Mouse (Mus musculus): ENCODE data around the gene Misp. TPM values are rescaled to one million over a fixed set of nuclear protein-coding genes. Genes with fewer than 3 reads are reported as not detected.

Misp gene
- polyA plus RNA-seq, 1 experiment from 2014 or later = 0.92 TPM

DNA sequence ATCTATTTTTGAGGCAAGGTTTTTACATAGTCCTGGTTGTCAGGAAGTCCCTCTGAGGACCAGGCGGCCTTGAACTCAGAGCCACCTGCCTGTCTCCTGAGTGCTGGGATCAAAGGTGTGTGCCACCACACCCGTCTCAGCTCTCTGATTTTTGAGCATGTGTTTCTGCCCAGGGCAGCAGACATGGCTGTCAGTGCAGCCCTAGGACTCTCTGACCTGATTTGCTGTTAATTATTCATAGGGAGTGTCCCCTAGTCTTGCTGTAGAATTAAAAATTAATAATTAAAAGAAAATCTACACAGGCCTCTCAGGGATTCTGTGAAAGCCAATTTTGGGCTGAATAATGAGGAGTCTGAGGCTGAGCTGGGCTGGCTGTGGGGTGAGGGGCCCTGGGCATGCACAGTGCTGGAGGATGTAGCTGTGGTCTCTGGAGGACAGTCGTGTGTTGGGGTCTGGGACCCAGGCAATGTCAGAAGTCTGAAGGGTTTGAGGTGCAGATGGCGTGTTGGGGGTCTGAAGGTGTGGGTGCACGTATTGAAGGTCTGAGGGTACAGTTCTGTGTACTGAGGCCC is 6.4 kb upstream of the Misp start:
- Histone ChIP-seq H3K27ac (replicated peaks) (no peak overlapping the region), H3K4me1 (replicated peaks) (no peaks in the 10 kb centered on the region), H3K4me2 (no peak overlapping the region), H3K4me3 (no peak overlapping the region), H3K27me3 (no peaks in the 10 kb centered on the region), H3K9ac (no peak overlapping the region), H3K36me3 (peaks cover 48% of the 10 kb centered on the region), H3K9me3 (no peaks in the 10 kb centered on the region)
- no peak for ATAC-seq (ENCODE audit: low FRiP score, low read depth)
- 80% methylated on average over 5 of the region's 5 CpGs for WGBS

GRCm38 (mm10) chr10:79815671-79816494 is 4.9 kb upstream of the Misp start:
- Histone ChIP-seq H3K27me3 (no peaks in the 10 kb centered on the region), H3K4me3 (no peak overlapping the region), H3K9me3 (no peaks in the 10 kb centered on the region), H3K36me3 (peaks cover 49% of the 10 kb centered on the region), H3K27ac (replicated peaks) (no peak overlapping the region), H3K4me2 (no peak overlapping the region), H3K9ac (no peak overlapping the region), H3K4me1 (replicated peaks) (no peaks in the 10 kb centered on the region)
- ATAC-seq (ENCODE audit: low FRiP score, low read depth) = no peak
- 86% methylated on average over 12 of the region's 12 CpGs for WGBS

- Histone ChIP-seq H3K4me2 (no peak overlapping the region), H3K27me3 (no peaks in the 10 kb centered on the region), H3K9me3 (no peaks in the 10 kb centered on the region), H3K9ac (no peak overlapping the region), H3K4me1 (replicated peaks) (no peaks in the 10 kb centered on the region), H3K36me3 (peaks cover 49% of the 10 kb centered on the region), H3K27ac (replicated peaks) (no peak overlapping the region), H3K4me3 (no peak overlapping the region)
- ATAC-seq (ENCODE audit: low FRiP score, low read depth) = no peak
- WGBS = 84% methylated on average over 2 of the region's 2 CpGs
These were observed 3.7 kb upstream of the Misp start for GRCm38 (mm10) chr10:79817111-79817510.

DNA sequence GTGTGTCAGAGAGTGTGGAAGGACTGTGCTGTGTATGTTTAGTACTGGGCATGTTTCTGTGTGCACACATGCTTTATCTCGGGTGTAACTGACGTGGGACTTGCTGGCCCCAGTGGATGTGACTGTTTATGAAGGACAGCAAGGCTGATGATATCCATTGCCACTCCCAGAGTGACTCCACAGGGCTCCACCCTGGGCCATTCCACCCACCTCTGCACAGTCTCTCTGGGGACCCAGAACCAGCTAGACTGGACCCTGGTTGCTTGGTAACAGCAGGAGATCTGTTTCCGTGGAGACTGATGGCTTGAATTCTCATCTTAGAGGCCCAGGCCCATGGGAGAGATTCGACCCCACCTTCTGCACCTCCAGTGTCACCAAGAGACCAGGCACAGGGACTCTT is 2.6 kb upstream of the Misp start:
- Histone ChIP-seq H3K27ac (replicated peaks) (no peak overlapping the region), H3K36me3 (peaks cover 49% of the 10 kb centered on the region), H3K4me2 (no peak overlapping the region), H3K4me3 (no peak overlapping the region), H3K9ac (no peak overlapping the region), H3K27me3 (no peaks in the 10 kb centered on the region), H3K4me1 (replicated peaks) (peaks cover 3% of the 10 kb centered on the region; the same call in 1 of the 2 replicates), H3K9me3 (no peaks in the 10 kb centered on the region)
- no peak for ATAC-seq (ENCODE audit: low FRiP score, low read depth)
- WGBS = 66% methylated on average over 4 of the region's 4 CpGs

DNA sequence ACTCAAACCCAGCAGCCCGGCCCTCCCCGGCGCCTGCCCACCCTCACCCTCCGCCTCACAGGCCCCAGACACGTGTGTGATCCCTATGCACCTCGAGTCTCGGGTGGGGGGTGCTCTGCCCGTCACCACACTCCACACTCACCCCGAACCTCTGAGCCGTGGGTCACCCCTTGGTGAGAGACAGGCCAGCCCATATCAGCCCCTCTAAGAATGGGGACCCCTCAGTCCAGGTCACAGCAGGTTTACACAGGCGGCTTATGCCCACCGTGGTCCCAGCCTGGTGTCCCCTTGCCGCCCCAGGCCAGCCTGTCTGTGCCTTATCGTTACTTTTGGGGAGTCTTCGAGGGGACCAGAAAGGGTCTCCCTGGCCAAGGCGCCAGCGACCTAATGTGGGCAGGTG is 1.2 kb upstream of the Misp start:
- 91% methylated on average over 17 of the region's 17 CpGs for WGBS
- Histone ChIP-seq H3K4me2 (no peak overlapping the region), H3K27ac (replicated peaks) (no peak overlapping the region), H3K27me3 (no peaks in the 10 kb centered on the region), H3K4me1 (replicated peaks) (peaks cover 3% of the 10 kb centered on the region; the same call in 1 of the 2 replicates), H3K9me3 (no peaks in the 10 kb centered on the region), H3K36me3 (peaks cover 49% of the 10 kb centered on the region), H3K4me3 (no peak overlapping the region), H3K9ac (no peak overlapping the region)
- ATAC-seq (ENCODE audit: low FRiP score, low read depth) = no peak

- Histone ChIP-seq H3K4me3 (no peak overlapping the region), H3K27me3 (no peaks in the 10 kb centered on the region), H3K9me3 (no peaks in the 10 kb centered on the region), H3K9ac (no peak overlapping the region), H3K27ac (replicated peaks) (no peak overlapping the region), H3K4me1 (replicated peaks) (peaks cover 3% of the 10 kb centered on the region; the same call in 1 of the 2 replicates), H3K36me3 (peaks cover 44% of the 10 kb centered on the region), H3K4me2 (no peak overlapping the region)
- 83% methylated on average over 8 of the region's 8 CpGs for WGBS
- no peak for ATAC-seq (ENCODE audit: low FRiP score, low read depth)
These were observed 512 bp upstream of the Misp start for GRCm38 (mm10) chr10:79820277-79820676.

DNA sequence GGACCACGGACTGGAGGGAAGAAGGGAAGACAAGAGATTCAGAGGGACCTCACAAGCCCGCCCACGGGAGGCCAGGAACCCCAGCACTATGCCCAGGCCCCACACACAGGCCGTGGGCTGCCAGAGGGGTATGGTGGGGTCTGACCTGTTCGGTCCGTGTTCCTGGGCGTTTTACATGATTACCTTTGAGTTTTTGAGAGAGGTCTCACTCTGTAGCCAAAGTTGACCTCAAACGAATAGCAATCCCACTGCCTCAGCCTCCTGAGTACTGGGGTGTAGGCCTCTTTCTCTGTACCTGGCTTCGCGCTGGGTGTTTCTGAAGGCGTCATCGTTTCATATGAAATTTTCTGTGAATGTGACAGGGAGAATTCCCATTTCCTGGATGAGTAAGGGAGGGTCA is 942 bp downstream of the Misp start:
- H3K36me3 ChIP-seq = peaks cover 30% of the 10 kb centered on the region
- H3K27ac ChIP-seq (replicated peaks) = no peak overlapping the region
- H3K27me3 ChIP-seq = no peaks in the 10 kb centered on the region
- no peak overlapping the region for H3K9ac ChIP-seq
- no peak overlapping the region for H3K4me2 ChIP-seq
- no peak overlapping the region for H3K4me3 ChIP-seq
- WGBS = 87% methylated on average over 12 of the region's 12 CpGs
- H3K9me3 ChIP-seq = no peaks in the 10 kb centered on the region
- H3K4me1 ChIP-seq (replicated peaks) = peaks cover 3% of the 10 kb centered on the region; the same call in 1 of the 2 replicates
- ATAC-seq (ENCODE audit: low FRiP score, low read depth) = no peak

GRCm38 (mm10) chr10:79822372-79822771 is 1.6 kb downstream of the Misp start:
- WGBS = 32% methylated on average over 17 of the region's 17 CpGs
- no peak for ATAC-seq (ENCODE audit: low FRiP score, low read depth)
- peaks cover 27% of the 10 kb centered on the region for H3K36me3 ChIP-seq
- H3K27me3 ChIP-seq = no peaks in the 10 kb centered on the region
- H3K4me1 ChIP-seq (replicated peaks) = peaks cover 3% of the 10 kb centered on the region; the same call in 1 of the 2 replicates
- H3K4me3 ChIP-seq = no peak overlapping the region
- H3K27ac ChIP-seq (replicated peaks) = no peak overlapping the region
- H3K9me3 ChIP-seq = no peaks in the 10 kb centered on the region
- H3K9ac ChIP-seq = 0 out of 2 replicates have a peak overlapping the region, but pooled peaks have one; percentile 1
- H3K4me2 ChIP-seq = no peak overlapping the region

- H3K27ac ChIP-seq (replicated peaks) = no peak overlapping the region
- peaks cover 27% of the 10 kb centered on the region for H3K36me3 ChIP-seq
- peaks cover 3% of the 10 kb centered on the region; the same call in 1 of the 2 replicates for H3K4me1 ChIP-seq (replicated peaks)
These were observed 2.2 kb downstream of the Misp start for GRCm38 (mm10) chr10:79823011-79823410.

DNA sequence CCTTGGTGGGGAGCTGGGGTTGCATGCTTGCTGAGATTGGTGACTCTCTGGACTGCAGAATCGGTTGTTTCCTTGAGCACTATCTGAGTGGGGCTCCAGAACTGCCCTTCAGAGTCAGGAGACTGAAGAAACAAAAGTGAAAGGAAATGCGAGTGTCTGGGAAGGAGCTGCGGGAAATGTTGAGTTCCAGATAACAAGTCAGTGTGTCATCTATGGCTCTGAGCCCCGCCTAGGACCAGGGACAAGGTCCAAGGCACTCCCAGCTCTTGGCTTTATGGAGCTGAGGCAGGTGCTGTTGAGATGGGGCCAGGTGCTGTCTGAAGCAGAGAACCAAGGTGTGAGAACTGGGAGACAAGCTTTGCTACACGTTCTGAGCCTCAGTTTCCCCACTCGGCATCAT is 3.6 kb downstream of the Misp start:
- no peak overlapping the region for H3K9ac ChIP-seq
- peaks cover 16% of the 10 kb centered on the region for H3K36me3 ChIP-seq
- peaks cover 3% of the 10 kb centered on the region; the same call in 1 of the 2 replicates for H3K4me1 ChIP-seq (replicated peaks)
- no peak for ATAC-seq (ENCODE audit: low FRiP score, low read depth)
- no peak overlapping the region for H3K4me3 ChIP-seq
- H3K4me2 ChIP-seq = no peak overlapping the region
- 76% methylated on average over 6 of the region's 6 CpGs for WGBS
- H3K27ac ChIP-seq (replicated peaks) = no peak overlapping the region
- no peaks in the 10 kb centered on the region for H3K27me3 ChIP-seq
- no peaks in the 10 kb centered on the region for H3K9me3 ChIP-seq

More at GRCm38 (mm10) chr10:79823011-79823410, 2.2 kb downstream of the Misp start:
- WGBS = 82% methylated on average over 6 of the region's 6 CpGs
- H3K27me3 ChIP-seq = no peaks in the 10 kb centered on the region
- no peak for ATAC-seq (ENCODE audit: low FRiP score, low read depth)
- H3K9me3 ChIP-seq = no peaks in the 10 kb centered on the region
- H3K9ac ChIP-seq = no peak overlapping the region
- no peak overlapping the region for H3K4me3 ChIP-seq
- no peak overlapping the region for H3K4me2 ChIP-seq

DNA sequence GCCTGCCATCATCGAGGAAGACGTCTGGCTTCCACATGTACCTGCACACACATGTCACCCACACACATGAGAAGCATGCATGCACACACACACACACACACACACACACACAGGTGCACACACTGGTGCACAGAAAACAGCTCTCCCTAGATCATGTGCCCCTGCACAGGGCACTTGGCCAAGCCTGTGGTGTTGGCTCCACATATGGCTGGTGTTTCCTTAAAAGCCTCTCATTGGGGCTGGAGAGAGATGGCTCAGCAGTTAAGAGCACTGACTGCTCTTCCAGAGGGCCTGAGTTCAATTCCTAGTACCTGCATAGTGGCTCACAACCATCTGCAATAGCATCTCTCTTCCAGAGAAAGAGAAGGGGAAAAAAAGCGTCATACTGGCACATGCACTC is 10.8 kb downstream of the Misp start:
- H3K36me3 ChIP-seq = no peaks in the 10 kb centered on the region
- no peak overlapping the region for H3K9ac ChIP-seq
- H3K27ac ChIP-seq (replicated peaks) = no peak overlapping the region
- ATAC-seq (ENCODE audit: low FRiP score, low read depth) = no peak
- 82% methylated on average over 3 of the region's 3 CpGs for WGBS
- H3K27me3 ChIP-seq = no peaks in the 10 kb centered on the region
- no peak overlapping the region for H3K4me2 ChIP-seq
- H3K9me3 ChIP-seq = no peaks in the 10 kb centered on the region
- H3K4me1 ChIP-seq (replicated peaks) = 0 out of 2 replicates have a peak, but pooled peaks cover 3% of the 10 kb centered on the region
- no peak overlapping the region for H3K4me3 ChIP-seq

DNA sequence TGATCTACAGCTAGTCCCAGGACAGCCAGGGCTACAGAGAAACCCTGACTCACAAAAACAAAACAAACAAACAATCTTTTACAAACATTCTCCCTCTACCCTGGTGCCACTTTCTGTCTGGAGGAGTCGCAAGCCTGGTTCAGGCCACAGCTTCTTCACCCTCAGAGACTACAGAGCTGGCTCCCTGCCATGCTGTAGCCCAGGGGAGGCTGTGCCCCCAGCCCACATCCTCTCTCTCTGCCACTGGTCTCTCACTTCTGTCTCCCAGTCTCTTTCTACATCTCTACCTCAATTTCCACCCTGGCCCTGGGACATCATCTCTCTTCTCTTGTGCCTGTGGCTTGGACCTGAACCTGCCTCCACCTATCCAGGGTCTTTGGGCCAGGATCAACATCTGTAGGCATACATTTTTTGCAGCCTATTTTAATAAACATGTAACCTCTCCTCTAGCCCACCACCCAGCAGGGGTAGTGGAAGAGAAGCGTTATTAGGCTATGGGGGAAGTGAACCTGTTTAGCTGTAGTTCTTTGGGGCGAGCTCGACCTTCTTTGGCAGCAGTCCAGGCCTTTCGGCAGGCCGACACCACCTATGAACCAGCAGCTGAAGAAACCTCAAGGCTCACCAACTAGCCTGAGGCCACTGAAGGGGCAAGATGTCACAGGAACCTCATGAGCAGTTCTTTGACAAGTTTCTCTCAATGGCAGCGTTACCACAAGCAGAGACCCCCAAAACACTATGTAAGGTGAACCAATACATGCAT is 11.4 kb downstream of the Misp start:
- 0 out of 2 replicates have a peak, but pooled peaks cover 3% of the 10 kb centered on the region for H3K4me1 ChIP-seq (replicated peaks)
- WGBS = 69% methylated on average over 7 of the region's 7 CpGs
- H3K4me2 ChIP-seq = no peak overlapping the region
- H3K27me3 ChIP-seq = no peaks in the 10 kb centered on the region
- no peaks in the 10 kb centered on the region for H3K9me3 ChIP-seq
- no peak overlapping the region for H3K9ac ChIP-seq
- H3K36me3 ChIP-seq = no peaks in the 10 kb centered on the region
- no peak overlapping the region for H3K27ac ChIP-seq (replicated peaks)
- H3K4me3 ChIP-seq = no peak overlapping the region
- no peak for ATAC-seq (ENCODE audit: low FRiP score, low read depth)
